Mouse (Mus musculus): ENCODE measurements around the gene Map3k9. TPM values are rescaled to one million over a fixed set of nuclear protein-coding genes. Genes with fewer than 3 reads are reported as not detected.

The Map3k9 gene
- polyA plus RNA-seq, 2 experiments, result 0.02 to 0.04 TPM

DNA sequence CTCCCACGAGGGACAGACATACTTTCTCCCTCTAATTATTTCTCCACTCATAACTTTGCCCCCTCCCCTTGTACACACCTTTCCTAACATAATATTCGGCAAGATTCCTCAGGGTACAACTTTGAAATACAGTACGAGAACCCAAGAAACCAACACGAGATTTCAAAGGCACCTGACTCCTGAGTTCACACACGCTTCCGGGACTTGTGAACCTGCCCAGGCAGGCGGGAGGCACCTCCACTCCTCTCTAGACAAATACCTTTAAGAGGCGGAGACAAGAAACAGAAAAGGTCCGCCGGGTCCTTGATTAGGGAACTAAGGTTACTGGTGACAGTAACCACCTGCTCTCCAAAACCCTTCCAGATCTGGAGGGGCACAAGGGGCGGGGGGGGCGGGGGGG lies 1.1 kb downstream of the Map3k9 start:
- Histone ChIP-seq H3K9me3 (ENCODE audit: control insufficient read depth, low read length) (no peaks in the 10 kb centered on the region), H3K4me2 (ENCODE audit: low read depth) (no peak overlapping the region), H3K4me1 (replicated peaks; ENCODE audit: control insufficient read depth in 2 of 2, insufficient read depth in 2 of 2, low read length in 1 of 2) (no peaks in the 10 kb centered on the region), H3K4me3 (ENCODE audit: insufficient read depth in 1 of 2, low read depth in 2 of 2, low read length in 2 of 2) (no peak overlapping the region), H3K27ac (no peak overlapping the region), H3K27me3 (ENCODE audit: control insufficient read depth, insufficient read depth, low read length) (peaks cover 48% of the 10 kb centered on the region), H3K9ac (replicated peaks) (no peak overlapping the region), H3K36me3 (replicated peaks; ENCODE audit: control insufficient read depth, insufficient read depth, low read depth) (no peaks in the 10 kb centered on the region)
- DNase-seq (ENCODE audit: low read depth in 3 of 3, low spot score in 3 of 3) (no peak), ATAC-seq (ENCODE audit: insufficient read depth) (no peak)
- 11% methylated on average over 12 of the region's 12 CpGs for WGBS (ENCODE audit: insufficient replicate concordance)
- TF ChIP-seq EP300 (IDR thresholded peaks at IDR 0.05; ENCODE audit: low read depth), result no peak

DNA sequence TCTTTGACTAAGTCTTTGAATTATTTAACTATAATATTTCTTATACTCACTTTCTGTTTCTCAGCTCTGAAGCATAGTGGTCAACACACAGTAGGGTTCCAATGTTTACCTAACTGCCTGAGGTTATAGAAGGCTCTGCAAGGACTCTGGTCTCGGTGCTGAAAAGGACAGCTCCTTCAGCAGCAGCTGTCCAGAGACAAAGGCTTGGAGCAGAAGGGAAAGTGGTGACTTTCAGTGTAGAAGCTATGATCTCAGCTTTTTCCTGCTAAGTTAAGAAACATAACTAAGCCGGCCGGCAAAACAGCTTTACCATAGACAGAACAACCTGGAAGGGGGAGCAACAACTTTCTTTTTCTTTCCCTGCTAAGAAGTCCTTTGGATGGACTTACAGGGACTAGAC lies 4.8 kb downstream of the Map3k9 start:
- DNase-seq (ENCODE audit: low read depth in 3 of 3, low spot score in 3 of 3), result no peak
- no peaks in the 10 kb centered on the region for H3K4me1 ChIP-seq (replicated peaks; ENCODE audit: control insufficient read depth in 2 of 2, insufficient read depth in 2 of 2, low read length in 1 of 2)

DNA sequence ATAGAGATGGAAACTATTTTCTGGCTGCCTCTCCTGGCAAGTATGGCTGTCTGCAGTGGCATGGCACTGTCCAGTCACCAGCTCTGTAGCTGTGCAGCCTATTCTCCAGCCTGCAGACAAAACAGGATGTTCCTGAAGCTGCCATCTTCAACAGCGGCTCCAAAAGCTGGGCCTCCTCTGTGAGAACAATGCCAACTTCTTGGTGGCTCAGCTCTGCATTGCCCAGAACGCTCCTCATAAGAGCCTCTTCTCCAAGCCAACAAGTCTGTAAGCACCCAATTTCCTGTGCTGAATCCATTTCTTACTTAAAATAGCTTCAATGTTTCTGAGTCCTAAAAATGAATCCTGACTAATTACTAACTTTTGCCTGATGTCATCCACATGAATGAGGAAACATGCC lies 5.3 kb downstream of the Map3k9 start:
- 47% methylated on average over 2 of the region's 2 CpGs for WGBS (ENCODE audit: insufficient replicate concordance)
- ATAC-seq (ENCODE audit: insufficient read depth), result no peak

More for the DNA sequence above, 4.8 kb downstream of the Map3k9 start:
- H3K27ac ChIP-seq, result no peak overlapping the region
- no peak for ATAC-seq (ENCODE audit: insufficient read depth)
- H3K9me3 ChIP-seq (ENCODE audit: control insufficient read depth, low read length), result no peaks in the 10 kb centered on the region
- WGBS (ENCODE audit: insufficient replicate concordance), result 30% methylated on average over 3 of the region's 3 CpGs
- no peaks in the 10 kb centered on the region for H3K36me3 ChIP-seq (replicated peaks; ENCODE audit: control insufficient read depth, insufficient read depth, low read depth)
- no peak for TF ChIP-seq CTCF (IDR thresholded peaks at IDR 0.05; ENCODE audit: low read depth)
- TF ChIP-seq EP300 (IDR thresholded peaks at IDR 0.05; ENCODE audit: low read depth), result no peak
- H3K4me3 ChIP-seq (ENCODE audit: insufficient read depth in 1 of 2, low read depth in 2 of 2, low read length in 2 of 2), result no peak overlapping the region
- H3K9ac ChIP-seq (replicated peaks), result no peak overlapping the region
- H3K27me3 ChIP-seq (ENCODE audit: control insufficient read depth, insufficient read depth, low read length), result peaks cover 28% of the 10 kb centered on the region
- H3K4me2 ChIP-seq (ENCODE audit: low read depth), result no peak overlapping the region

DNA sequence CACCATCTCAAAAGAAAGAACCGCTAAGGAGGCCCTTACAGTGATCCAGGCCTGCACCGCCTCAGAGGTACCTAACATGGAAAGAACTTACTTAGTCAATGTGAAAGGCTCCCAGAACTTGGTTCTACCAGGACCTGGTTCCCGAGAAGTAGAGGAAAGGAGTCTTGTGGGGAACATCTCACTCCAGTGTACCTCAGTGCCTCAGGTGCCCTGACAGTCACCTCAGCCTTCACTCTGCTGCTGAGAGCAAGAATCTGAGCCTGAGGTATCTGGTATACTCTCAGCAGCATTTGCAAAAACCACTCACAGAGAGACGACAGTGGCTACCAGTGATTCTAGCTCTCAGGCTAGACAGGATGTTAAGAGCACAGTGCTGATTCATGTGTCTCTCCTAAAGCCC lies 6.8 kb downstream of the Map3k9 start:
- no peak for DNase-seq (ENCODE audit: low read depth in 3 of 3, low spot score in 3 of 3)
- Histone ChIP-seq H3K4me2 (ENCODE audit: low read depth) (no peak overlapping the region), H3K9ac (replicated peaks) (no peak overlapping the region), H3K36me3 (replicated peaks; ENCODE audit: control insufficient read depth, insufficient read depth, low read depth) (no peaks in the 10 kb centered on the region), H3K27me3 (ENCODE audit: control insufficient read depth, insufficient read depth, low read length) (peaks cover 10% of the 10 kb centered on the region), H3K4me3 (ENCODE audit: insufficient read depth in 1 of 2, low read depth in 2 of 2, low read length in 2 of 2) (no peak overlapping the region), H3K4me1 (replicated peaks; ENCODE audit: control insufficient read depth in 2 of 2, insufficient read depth in 2 of 2, low read length in 1 of 2) (no peaks in the 10 kb centered on the region), H3K9me3 (ENCODE audit: control insufficient read depth, low read length) (no peaks in the 10 kb centered on the region), H3K27ac (no peak overlapping the region)
- TF ChIP-seq CTCF (IDR thresholded peaks at IDR 0.05; ENCODE audit: low read depth), result no peak
- no peak for TF ChIP-seq EP300 (IDR thresholded peaks at IDR 0.05; ENCODE audit: low read depth)
- no peak for ATAC-seq (ENCODE audit: insufficient read depth)
- WGBS (ENCODE audit: insufficient replicate concordance), result 58% methylated on average over 4 of the region's 4 CpGs

More for the DNA sequence above, 5.3 kb downstream of the Map3k9 start:
- no peak overlapping the region for H3K9ac ChIP-seq (replicated peaks)
- no peak overlapping the region for H3K4me3 ChIP-seq (ENCODE audit: insufficient read depth in 1 of 2, low read depth in 2 of 2, low read length in 2 of 2)
- no peak overlapping the region for H3K4me2 ChIP-seq (ENCODE audit: low read depth)
- peaks cover 23% of the 10 kb centered on the region for H3K27me3 ChIP-seq (ENCODE audit: control insufficient read depth, insufficient read depth, low read length)
- no peak overlapping the region for H3K27ac ChIP-seq
- no peaks in the 10 kb centered on the region for H3K36me3 ChIP-seq (replicated peaks; ENCODE audit: control insufficient read depth, insufficient read depth, low read depth)
- H3K9me3 ChIP-seq (ENCODE audit: control insufficient read depth, low read length), result no peaks in the 10 kb centered on the region
- DNase-seq (ENCODE audit: low read depth in 3 of 3, low spot score in 3 of 3), result no peak
- no peaks in the 10 kb centered on the region for H3K4me1 ChIP-seq (replicated peaks; ENCODE audit: control insufficient read depth in 2 of 2, insufficient read depth in 2 of 2, low read length in 1 of 2)
- TF ChIP-seq EP300 (IDR thresholded peaks at IDR 0.05; ENCODE audit: low read depth) (no peak), CTCF (IDR thresholded peaks at IDR 0.05; ENCODE audit: low read depth) (no peak)

DNA sequence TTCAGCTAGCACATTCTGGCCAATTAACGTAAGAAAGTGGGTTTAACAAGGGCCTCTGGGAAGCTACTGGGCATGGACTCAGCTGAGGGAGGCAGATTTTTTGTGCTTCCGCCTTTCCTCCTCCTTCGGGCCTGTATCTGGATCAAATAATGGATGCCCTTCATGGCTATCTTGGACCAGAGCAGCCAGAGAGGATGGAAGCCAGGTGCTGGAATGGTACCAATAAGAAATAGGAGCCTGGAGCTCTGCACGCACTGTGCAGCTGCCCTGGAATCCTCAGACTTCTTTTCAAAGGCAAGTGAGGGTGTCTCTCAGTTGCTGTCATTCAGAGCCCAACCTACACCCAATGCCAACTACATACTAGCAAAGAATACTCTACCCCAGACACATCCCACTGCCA lies 11.5 kb downstream of the Map3k9 start:
- no peak for ATAC-seq (ENCODE audit: insufficient read depth)
- WGBS (ENCODE audit: insufficient replicate concordance), result 75% methylated on average over 4 of the region's 4 CpGs

More for the DNA sequence above, 11.5 kb downstream of the Map3k9 start:
- Histone ChIP-seq H3K36me3 (replicated peaks; ENCODE audit: control insufficient read depth, insufficient read depth, low read depth) (no peaks in the 10 kb centered on the region), H3K27ac (no peak overlapping the region), H3K4me3 (ENCODE audit: insufficient read depth in 1 of 2, low read depth in 2 of 2, low read length in 2 of 2) (no peak overlapping the region), H3K27me3 (ENCODE audit: control insufficient read depth, insufficient read depth, low read length) (no peaks in the 10 kb centered on the region), H3K4me2 (ENCODE audit: low read depth) (no peak overlapping the region), H3K4me1 (replicated peaks; ENCODE audit: control insufficient read depth in 2 of 2, insufficient read depth in 2 of 2, low read length in 1 of 2) (no peaks in the 10 kb centered on the region), H3K9me3 (ENCODE audit: control insufficient read depth, low read length) (no peaks in the 10 kb centered on the region), H3K9ac (replicated peaks) (no peak overlapping the region)
- DNase-seq (ENCODE audit: low read depth in 3 of 3, low spot score in 3 of 3), result no peak
- TF ChIP-seq CTCF (IDR thresholded peaks at IDR 0.05; ENCODE audit: low read depth) (no peak), EP300 (IDR thresholded peaks at IDR 0.05; ENCODE audit: low read depth) (no peak)
